Mouse (Mus musculus): ENCODE data around the gene Map2k6. TPM values are rescaled to one million over a fixed set of nuclear protein-coding genes. Genes with fewer than 3 reads are reported as not detected.

Gene Map2k6
- polyA plus RNA-seq, 1 experiment from 2014 or later: 46.9 TPM

- DNase-seq (ENCODE audit: low spot score) (no peak), ATAC-seq (no peak)
- Histone ChIP-seq H3K9me3 (replicated peaks; ENCODE audit: control insufficient read depth, low read length) (no peaks in the 10 kb centered on the region), H3K4me3 (ENCODE audit: low read depth, low read length) (no peak overlapping the region), H3K4me1 (ENCODE audit: control insufficient read depth, insufficient read depth, low read length) (peaks cover 2% of the 10 kb centered on the region; the same call in 1 of the 2 replicates), H3K27me3 (replicated peaks; ENCODE audit: control insufficient read depth, insufficient read depth, low read length) (no peaks in the 10 kb centered on the region), H3K4me2 (ENCODE audit: low read length) (no peak overlapping the region), H3K27ac (ENCODE audit: low read depth, low read length) (no peak overlapping the region), H3K36me3 (ENCODE audit: control insufficient read depth, insufficient read depth, low read length) (no peaks in the 10 kb centered on the region), H3K9ac (ENCODE audit: low read length) (no peak overlapping the region)
- WGBS: 84% methylated on average over 4 of the region's 4 CpGs
Measured at GRCm38 (mm10) chr11:110438700-110439296, 39.9 kb downstream of the Map2k6 start.

- no peak for DNase-seq (ENCODE audit: low spot score)
- peaks cover 2% of the 10 kb centered on the region; the same call in 1 of the 2 replicates for H3K4me1 ChIP-seq (ENCODE audit: control insufficient read depth, insufficient read depth, low read length)
Measured at GRCm38 (mm10) chr11:110439354-110439753, 40.4 kb downstream of the Map2k6 start.

DNA sequence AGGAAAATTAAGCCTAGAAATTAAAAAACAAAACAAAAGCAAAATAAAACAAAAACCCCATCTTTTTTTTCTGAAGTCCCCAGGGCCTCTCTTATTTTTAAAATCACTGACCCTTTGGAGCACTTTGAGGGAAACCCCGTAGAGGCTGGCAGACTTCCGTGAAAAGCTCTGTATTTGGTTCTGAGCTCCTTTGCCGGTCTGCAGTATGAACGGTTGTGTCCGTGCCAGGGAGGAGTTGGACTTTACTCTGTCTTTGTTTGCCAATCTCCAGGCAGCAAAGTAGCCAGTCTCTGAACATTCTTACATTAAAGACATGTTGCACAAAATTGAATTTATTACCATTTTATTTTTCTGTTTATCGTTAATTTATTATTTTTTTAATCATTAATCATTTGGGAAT, 45.7 kb downstream of the Map2k6 start:
- Histone ChIP-seq H3K36me3 (ENCODE audit: control insufficient read depth, insufficient read depth, low read length) (no peaks in the 10 kb centered on the region), H3K27ac (ENCODE audit: low read depth, low read length) (no peak overlapping the region), H3K4me3 (ENCODE audit: low read depth, low read length) (no peak overlapping the region), H3K9ac (ENCODE audit: low read length) (no peak overlapping the region), H3K4me1 (ENCODE audit: control insufficient read depth, insufficient read depth, low read length) (peaks cover 14% of the 10 kb centered on the region), H3K27me3 (replicated peaks; ENCODE audit: control insufficient read depth, insufficient read depth, low read length) (no peaks in the 10 kb centered on the region), H3K9me3 (replicated peaks; ENCODE audit: control insufficient read depth, low read length) (no peaks in the 10 kb centered on the region), H3K4me2 (ENCODE audit: low read length) (no peak overlapping the region)
- ATAC-seq (no peak), DNase-seq (ENCODE audit: low spot score) (no peak)
- 76% methylated on average over 6 of the region's 6 CpGs for WGBS

More at GRCm38 (mm10) chr11:110439354-110439753, 40.4 kb downstream of the Map2k6 start:
- no peak for ATAC-seq
- Histone ChIP-seq H3K9me3 (replicated peaks; ENCODE audit: control insufficient read depth, low read length) (no peaks in the 10 kb centered on the region), H3K27ac (ENCODE audit: low read depth, low read length) (no peak overlapping the region), H3K36me3 (ENCODE audit: control insufficient read depth, insufficient read depth, low read length) (no peaks in the 10 kb centered on the region), H3K9ac (ENCODE audit: low read length) (no peak overlapping the region), H3K4me3 (ENCODE audit: low read depth, low read length) (no peak overlapping the region), H3K27me3 (replicated peaks; ENCODE audit: control insufficient read depth, insufficient read depth, low read length) (no peaks in the 10 kb centered on the region), H3K4me2 (ENCODE audit: low read length) (no peak overlapping the region)
- WGBS: 70% methylated on average over 7 of the region's 7 CpGs

GRCm38 (mm10) chr11:110448131-110448725, 49.3 kb downstream of the Map2k6 start:
- Histone ChIP-seq H3K4me2 (ENCODE audit: low read length) (peak overlapping the region; percentile 43), H3K27me3 (replicated peaks; ENCODE audit: control insufficient read depth, insufficient read depth, low read length) (no peaks in the 10 kb centered on the region), H3K4me3 (ENCODE audit: low read depth, low read length) (no peak overlapping the region), H3K27ac (ENCODE audit: low read depth, low read length) (no peak overlapping the region), H3K9ac (ENCODE audit: low read length) (no peak overlapping the region), H3K9me3 (replicated peaks; ENCODE audit: control insufficient read depth, low read length) (no peaks in the 10 kb centered on the region), H3K36me3 (ENCODE audit: control insufficient read depth, insufficient read depth, low read length) (no peaks in the 10 kb centered on the region), H3K4me1 (ENCODE audit: control insufficient read depth, insufficient read depth, low read length) (peaks cover 21% of the 10 kb centered on the region)
- no peak for DNase-seq (ENCODE audit: low spot score)
- ATAC-seq: no peak
- WGBS: 13% methylated on average over 7 of the region's 7 CpGs

- Histone ChIP-seq H3K9me3 (replicated peaks; ENCODE audit: control insufficient read depth, low read length) (no peaks in the 10 kb centered on the region), H3K27me3 (replicated peaks; ENCODE audit: control insufficient read depth, insufficient read depth, low read length) (no peaks in the 10 kb centered on the region), H3K4me1 (ENCODE audit: control insufficient read depth, insufficient read depth, low read length) (peaks cover 21% of the 10 kb centered on the region), H3K36me3 (ENCODE audit: control insufficient read depth, insufficient read depth, low read length) (no peaks in the 10 kb centered on the region), H3K4me3 (ENCODE audit: low read depth, low read length) (no peak overlapping the region), H3K9ac (ENCODE audit: low read length) (peak overlapping the region; percentile 33), H3K27ac (ENCODE audit: low read depth, low read length) (no peak overlapping the region), H3K4me2 (ENCODE audit: low read length) (peak overlapping the region; percentile 43)
- DNase-seq (ENCODE audit: low spot score) (no peak), ATAC-seq (no peak)
- 4% methylated on average over 12 of the region's 12 CpGs for WGBS
Measured at GRCm38 (mm10) chr11:110448726-110449161, 49.8 kb downstream of the Map2k6 start.

GRCm38 (mm10) chr11:110449183-110449582, 50.3 kb downstream of the Map2k6 start:
- 8% methylated on average over 11 of the region's 11 CpGs for WGBS
- no peaks in the 10 kb centered on the region for H3K36me3 ChIP-seq (ENCODE audit: control insufficient read depth, insufficient read depth, low read length)
- H3K4me1 ChIP-seq (ENCODE audit: control insufficient read depth, insufficient read depth, low read length): peaks cover 21% of the 10 kb centered on the region
- H3K27me3 ChIP-seq (replicated peaks; ENCODE audit: control insufficient read depth, insufficient read depth, low read length): no peaks in the 10 kb centered on the region
- H3K27ac ChIP-seq (ENCODE audit: low read depth, low read length): no peak overlapping the region
- peak overlapping the region; percentile 33 for H3K9ac ChIP-seq (ENCODE audit: low read length)
- ATAC-seq: peak; percentile 38; the same call in 1 of the 2 replicates
- DNase-seq (ENCODE audit: low spot score): peak; percentile 50
- H3K4me3 ChIP-seq (ENCODE audit: low read depth, low read length): no peak overlapping the region
- no peaks in the 10 kb centered on the region for H3K9me3 ChIP-seq (replicated peaks; ENCODE audit: control insufficient read depth, low read length)
- peak overlapping the region; percentile 43 for H3K4me2 ChIP-seq (ENCODE audit: low read length)

- H3K4me1 ChIP-seq (ENCODE audit: control insufficient read depth, insufficient read depth, low read length): peaks cover 24% of the 10 kb centered on the region
- ATAC-seq (peak; percentile 35; the same call in 1 of the 2 replicates), DNase-seq (ENCODE audit: low spot score) (peak; percentile 72)
- WGBS: 65% methylated on average over 15 of the region's 15 CpGs
- no peak overlapping the region for H3K4me2 ChIP-seq (ENCODE audit: low read length)
- no peak overlapping the region for H3K4me3 ChIP-seq (ENCODE audit: low read depth, low read length)
- H3K36me3 ChIP-seq (ENCODE audit: control insufficient read depth, insufficient read depth, low read length): no peaks in the 10 kb centered on the region
- H3K9me3 ChIP-seq (replicated peaks; ENCODE audit: control insufficient read depth, low read length): no peaks in the 10 kb centered on the region
- H3K27ac ChIP-seq (ENCODE audit: low read depth, low read length): peak overlapping the region; percentile 4; the same call in 1 of the 2 replicates
- no peak overlapping the region for H3K9ac ChIP-seq (ENCODE audit: low read length)
- no peaks in the 10 kb centered on the region for H3K27me3 ChIP-seq (replicated peaks; ENCODE audit: control insufficient read depth, insufficient read depth, low read length)
Measured at GRCm38 (mm10) chr11:110450091-110450757, 51.3 kb downstream of the Map2k6 start.

- H3K4me1 ChIP-seq (ENCODE audit: control insufficient read depth, insufficient read depth, low read length): peaks cover 24% of the 10 kb centered on the region
- no peaks in the 10 kb centered on the region for H3K9me3 ChIP-seq (replicated peaks; ENCODE audit: control insufficient read depth, low read length)
- no peak overlapping the region for H3K4me3 ChIP-seq (ENCODE audit: low read depth, low read length)
- no peaks in the 10 kb centered on the region for H3K27me3 ChIP-seq (replicated peaks; ENCODE audit: control insufficient read depth, insufficient read depth, low read length)
- H3K4me2 ChIP-seq (ENCODE audit: low read length): no peak overlapping the region
- H3K9ac ChIP-seq (ENCODE audit: low read length): no peak overlapping the region
- 89% methylated on average over 4 of the region's 4 CpGs for WGBS
- H3K27ac ChIP-seq (ENCODE audit: low read depth, low read length): no peak overlapping the region
- no peaks in the 10 kb centered on the region for H3K36me3 ChIP-seq (ENCODE audit: control insufficient read depth, insufficient read depth, low read length)
- ATAC-seq (no peak), DNase-seq (ENCODE audit: low spot score) (no peak)
Measured at GRCm38 (mm10) chr11:110450758-110451121, 51.8 kb downstream of the Map2k6 start.

DNA sequence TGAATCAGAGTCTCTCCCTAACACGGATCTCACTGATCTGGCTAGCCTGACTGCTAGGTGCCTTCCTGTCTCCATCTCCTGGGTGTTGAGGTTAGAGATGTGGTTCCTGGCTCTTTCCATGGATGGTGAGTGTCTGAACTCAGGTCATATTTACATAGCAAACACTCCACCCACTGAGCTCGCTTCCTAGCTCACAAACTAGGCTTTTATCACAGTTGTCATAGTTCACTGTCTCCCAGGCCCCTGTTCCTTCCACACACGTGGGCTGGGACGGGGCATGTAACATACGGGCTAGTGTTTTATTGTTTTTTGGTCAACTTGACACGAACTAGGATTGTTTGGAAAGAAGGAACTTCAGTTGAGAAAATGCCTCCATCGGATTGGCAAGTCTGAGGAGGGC, 52.7 kb downstream of the Map2k6 start:
- Histone ChIP-seq H3K9ac (ENCODE audit: low read length) (no peak overlapping the region), H3K9me3 (replicated peaks; ENCODE audit: control insufficient read depth, low read length) (no peaks in the 10 kb centered on the region), H3K36me3 (ENCODE audit: control insufficient read depth, insufficient read depth, low read length) (no peaks in the 10 kb centered on the region), H3K4me1 (ENCODE audit: control insufficient read depth, insufficient read depth, low read length) (peaks cover 26% of the 10 kb centered on the region), H3K27ac (ENCODE audit: low read depth, low read length) (no peak overlapping the region), H3K27me3 (replicated peaks; ENCODE audit: control insufficient read depth, insufficient read depth, low read length) (no peaks in the 10 kb centered on the region), H3K4me3 (ENCODE audit: low read depth, low read length) (no peak overlapping the region), H3K4me2 (ENCODE audit: low read length) (no peak overlapping the region)
- no peak for ATAC-seq
- 92% methylated on average over 7 of the region's 7 CpGs for WGBS
- DNase-seq (ENCODE audit: low spot score): no peak

Data from forebrain, embryonic 14.5 days (tissue).